Mouse (Mus musculus) kidney, postnatal 0 days (tissue): Measurements from ENCODE around the gene Iqgap2. TPM values are rescaled to one million over a fixed set of nuclear protein-coding genes. Genes with fewer than 3 reads are reported as not detected.

ENCODE experiments used
- ATAC-seq: fragments of 200-750 bp; cut with Nextera tagmentation; replicated peaks from 2 replicates; pipeline ENCODE4 v1.8.0; 2017; ENCODE audit warnings: low read depth, moderate number of reproducible peaks, moderate TSS enrichment, moderate library complexity; ENCODE audit not compliant: low FRiP score
- DNase-seq: peaks from one replicate; pipeline ENCODE4 v3.0.0-alpha.2; 2016; ENCODE audit warnings: low spot score
- H3K27ac ChIP-seq: fragments of 300-500 bp; sonication (generic); 2 replicates; pipeline ENCODE4 v1.5.1; 2014; ENCODE audit warnings: mild to moderate bottlenecking
- H3K27me3 ChIP-seq: fragments of 300-500 bp; sonication (generic); 2 replicates; pipeline ENCODE4 v1.6.1; 2014; ENCODE audit warnings: low read length, mixed read lengths; ENCODE audit not compliant: insufficient read depth
- H3K36me3 ChIP-seq: fragments of 300-500 bp; sonication (generic); 2 replicates; pipeline ENCODE4 v1.6.1; 2014; ENCODE audit warnings: low read length, mixed read lengths; ENCODE audit not compliant: insufficient read depth
- H3K4me1 ChIP-seq: fragments of 300-500 bp; sonication (generic); replicated peaks from 2 replicates; pipeline ENCODE4 v1.6.1; 2014; ENCODE audit warnings: antibody characterized with exemption, low read length, mixed read lengths; ENCODE audit not compliant: insufficient read depth
- H3K4me2 ChIP-seq: fragments of 300-500 bp; sonication (generic); 2 replicates; pipeline ENCODE4 v1.6.1; 2014; ENCODE audit warnings: mild to moderate bottlenecking, low read length, moderate library complexity, mixed read lengths
- H3K4me3 ChIP-seq: fragments of 300-500 bp; sonication (generic); replicated peaks from 2 replicates; pipeline ENCODE4 v1.5.1; 2014; ENCODE audit warnings: low read depth, low read length
- H3K9ac ChIP-seq: fragments of 300-500 bp; sonication (generic); 2 replicates; pipeline ENCODE4 v1.6.1; 2014; ENCODE audit warnings: low read depth, low read length
- H3K9me3 ChIP-seq: fragments of 300-500 bp; sonication (generic); replicated peaks from 2 replicates; pipeline ENCODE4 v1.6.1; 2016; ENCODE audit warnings: low read length, inconsistent platforms, mixed read lengths
- CTCF ChIP-seq: IDR thresholded peaks from 2 replicates; pipeline ENCODE4 v1.5.1; 2016; ENCODE audit warnings: antibody characterized with exemption, low read depth, mild to moderate bottlenecking, moderate library complexity
- WGBS: fragments of 180-500 bp; shearing (Covaris S2); extraction: QIAGEN DNeasy Blood & Tissue Kit; methylation state at CpG from one replicate; pipeline ENCODE4 v1.1.7; 2014; 5-methylcytosine and 5-hydroxymethylcytosine counted together
- polyA plus RNA-seq: library from polyadenylated mRNA; unstranded; fragments of >200 nt; fragmentation: Nextera tagmentation; extraction: Ambion mirVana; gene quantifications from 2 replicates; pipeline ENCODE4 v1.2.1, GENCODE M21; 2015

The Iqgap2 gene
- polyA plus RNA-seq, 1 experiment from 2014 or later: 9.8 TPM

GRCm38 (mm10) chr13:95634451-95634850 is 257.3 kb downstream of the Iqgap2 start:
- 0 out of 2 replicates have a peak, but pooled peaks cover 3% of the 10 kb centered on the region for H3K4me1 ChIP-seq
- TF ChIP-seq CTCF: no peak
- H3K27ac ChIP-seq: peak overlapping the region; percentile 47; the same call in 1 of the 2 replicates

GRCm38 (mm10) chr13:95633384-95633783 is 258.3 kb downstream of the Iqgap2 start:
- no peak for TF ChIP-seq CTCF
- Histone ChIP-seq H3K27ac (no peak overlapping the region), H3K9me3 (no peaks in the 10 kb centered on the region), H3K4me1 (no peaks in the 10 kb centered on the region), H3K9ac (no peak overlapping the region), H3K27me3 (no peaks in the 10 kb centered on the region), H3K36me3 (no peaks in the 10 kb centered on the region), H3K4me2 (no peak overlapping the region), H3K4me3 (no peak overlapping the region)
- ATAC-seq (no peak), DNase-seq (peak; percentile 26)
- WGBS: 85% methylated on average over 2 of the region's 2 CpGs

More at GRCm38 (mm10) chr13:95634451-95634850, 257.3 kb downstream of the Iqgap2 start:
- Histone ChIP-seq H3K4me2 (no peak overlapping the region), H3K4me3 (no peak overlapping the region), H3K27me3 (no peaks in the 10 kb centered on the region), H3K36me3 (no peaks in the 10 kb centered on the region), H3K9me3 (no peaks in the 10 kb centered on the region), H3K9ac (no peak overlapping the region)
- DNase-seq (peak; percentile 25), ATAC-seq (no peak)
- 25% methylated on average over 2 of the region's 2 CpGs for WGBS

- Histone ChIP-seq H3K27ac (no peak overlapping the region), H3K4me3 (no peak overlapping the region), H3K27me3 (no peaks in the 10 kb centered on the region), H3K9ac (no peak overlapping the region), H3K36me3 (no peaks in the 10 kb centered on the region), H3K9me3 (no peaks in the 10 kb centered on the region), H3K4me1 (no peaks in the 10 kb centered on the region), H3K4me2 (no peak overlapping the region)
- TF ChIP-seq CTCF: no peak
- DNase-seq: no peak
- WGBS: 90% methylated on average over 6 of the region's 6 CpGs
- ATAC-seq: no peak
Measured at GRCm38 (mm10) chr13:95632144-95632543, 259.6 kb downstream of the Iqgap2 start.

- Histone ChIP-seq H3K9ac (no peak overlapping the region), H3K4me3 (no peak overlapping the region), H3K9me3 (no peaks in the 10 kb centered on the region), H3K27ac (no peak overlapping the region), H3K36me3 (no peaks in the 10 kb centered on the region), H3K4me1 (no peaks in the 10 kb centered on the region), H3K27me3 (no peaks in the 10 kb centered on the region), H3K4me2 (no peak overlapping the region)
- no peak for TF ChIP-seq CTCF
- 50% methylated on average over 2 of the region's 2 CpGs for WGBS
- no peak for ATAC-seq
- no peak for DNase-seq
Measured at GRCm38 (mm10) chr13:95630747-95631146, 261.0 kb downstream of the Iqgap2 start.

GRCm38 (mm10) chr13:95629751-95630150 is 262.0 kb downstream of the Iqgap2 start:
- Histone ChIP-seq H3K27me3 (no peaks in the 10 kb centered on the region), H3K4me3 (no peak overlapping the region), H3K4me1 (no peaks in the 10 kb centered on the region), H3K9me3 (no peaks in the 10 kb centered on the region), H3K27ac (no peak overlapping the region), H3K36me3 (no peaks in the 10 kb centered on the region), H3K9ac (no peak overlapping the region), H3K4me2 (no peak overlapping the region)
- ATAC-seq (no peak), DNase-seq (no peak)
- TF ChIP-seq CTCF: no peak
- WGBS: 82% methylated on average over 10 of the region's 10 CpGs

- DNase-seq: no peak
- Histone ChIP-seq H3K4me2 (no peak overlapping the region), H3K36me3 (no peaks in the 10 kb centered on the region), H3K9ac (no peak overlapping the region), H3K4me3 (no peak overlapping the region), H3K27ac (no peak overlapping the region), H3K27me3 (no peaks in the 10 kb centered on the region), H3K9me3 (no peaks in the 10 kb centered on the region), H3K4me1 (no peaks in the 10 kb centered on the region)
- ATAC-seq: no peak
- TF ChIP-seq CTCF: no peak
- 53% methylated on average over 7 of the region's 7 CpGs for WGBS
Measured at GRCm38 (mm10) chr13:95626696-95627095, 265.0 kb downstream of the Iqgap2 start.

- WGBS: 71% methylated on average over 3 of the region's 3 CpGs
- Histone ChIP-seq H3K36me3 (no peaks in the 10 kb centered on the region), H3K4me3 (no peak overlapping the region), H3K9ac (no peak overlapping the region), H3K27me3 (no peaks in the 10 kb centered on the region), H3K4me2 (no peak overlapping the region), H3K9me3 (no peaks in the 10 kb centered on the region), H3K27ac (no peak overlapping the region), H3K4me1 (no peaks in the 10 kb centered on the region)
- no peak for ATAC-seq
- no peak for DNase-seq
- no peak for TF ChIP-seq CTCF
Measured at GRCm38 (mm10) chr13:95623042-95623441, 268.7 kb downstream of the Iqgap2 start.
